Mouse (Mus musculus) midbrain, postnatal 0 days (tissue): ENCODE measurements around the gene C130032M10Rik. TPM values are rescaled to one million over a fixed set of nuclear protein-coding genes. Genes with fewer than 3 reads are reported as not detected.

Source experiments
- ATAC-seq: fragments of 200-750 bp; cut with Nextera tagmentation; 2 replicates; pipeline ENCODE4 v1.8.0; 2017; ENCODE audit warnings: moderate number of reproducible peaks, mild to moderate bottlenecking, moderate TSS enrichment, moderate library complexity; ENCODE audit not compliant: low FRiP score
- DNase-seq: peaks from one replicate; pipeline ENCODE4 v3.0.0-alpha.2; 2015; ENCODE audit warnings: low spot score
- H3K27ac ChIP-seq: fragments of 300-500 bp; sonication (generic); 2 replicates; pipeline ENCODE4 v1.5.1; 2014; ENCODE audit warnings: low read depth, mild to moderate bottlenecking, low read length, mixed read lengths
- H3K27me3 ChIP-seq: fragments of 300-500 bp; sonication (generic); 2 replicates; pipeline ENCODE4 v1.6.1; 2014; ENCODE audit warnings: low read length, control low read depth, mixed read lengths; ENCODE audit not compliant: insufficient read depth
- H3K36me3 ChIP-seq: fragments of 300-500 bp; sonication (generic); 2 replicates; pipeline ENCODE4 v1.6.1; 2014; ENCODE audit warnings: low read length, control low read depth, mixed read lengths; ENCODE audit not compliant: insufficient read depth
- H3K4me1 ChIP-seq: fragments of 300-500 bp; sonication (generic); 2 replicates; pipeline ENCODE4 v1.6.1; 2014; ENCODE audit warnings: mild to moderate bottlenecking, control low read depth, antibody characterized with exemption, low read length, mixed read lengths; ENCODE audit not compliant: insufficient read depth
- H3K4me2 ChIP-seq: fragments of 300-500 bp; sonication (generic); 2 replicates; pipeline ENCODE4 v1.6.1; 2014; ENCODE audit warnings: low read depth, mild to moderate bottlenecking, low read length, mixed read lengths; ENCODE audit not compliant: poor library complexity, severe bottlenecking
- H3K4me3 ChIP-seq: fragments of 300-500 bp; sonication (generic); 2 replicates; pipeline ENCODE4 v1.5.1; 2014; ENCODE audit warnings: low read depth, mild to moderate bottlenecking, low read length, moderate library complexity
- H3K9ac ChIP-seq: fragments of 300-500 bp; sonication (generic); replicated peaks from 2 replicates; pipeline ENCODE4 v1.6.1; 2014; ENCODE audit warnings: mild to moderate bottlenecking, low read length, moderate library complexity, mixed read lengths; ENCODE audit not compliant: poor library complexity, severe bottlenecking
- H3K9me3 ChIP-seq: fragments of 300-500 bp; sonication (generic); 2 replicates; pipeline ENCODE4 v1.6.1; 2016; ENCODE audit warnings: low read length, control low read depth
- CTCF ChIP-seq: IDR thresholded peaks from 2 replicates; pipeline ENCODE4 v1.5.1; 2016; ENCODE audit warnings: antibody characterized with exemption, mild to moderate bottlenecking
- WGBS: fragments of 180-500 bp; shearing (Covaris S2); extraction: QIAGEN DNeasy Blood & Tissue Kit; methylation state at CpG from one replicate; pipeline ENCODE4 v1.1.7; 2014; 5-methylcytosine and 5-hydroxymethylcytosine counted together
- polyA plus RNA-seq: library from polyadenylated mRNA; unstranded; fragments of >200 nt; fragmentation: Nextera tagmentation; extraction: Ambion mirVana; gene quantifications from 2 replicates; pipeline ENCODE4 v1.2.1, GENCODE M21; 2015
- total RNA-seq: library from RNA; depleted of rRNA; stranded (reverse); fragments of >200 nt; gene quantifications from 2 replicates; pipeline ENCODE4 v1.2.3, GENCODE M21; 2014

The C130032M10Rik gene
- total and polyA plus RNA-seq, 2 experiments from 2014 or later, result not detected

DNA sequence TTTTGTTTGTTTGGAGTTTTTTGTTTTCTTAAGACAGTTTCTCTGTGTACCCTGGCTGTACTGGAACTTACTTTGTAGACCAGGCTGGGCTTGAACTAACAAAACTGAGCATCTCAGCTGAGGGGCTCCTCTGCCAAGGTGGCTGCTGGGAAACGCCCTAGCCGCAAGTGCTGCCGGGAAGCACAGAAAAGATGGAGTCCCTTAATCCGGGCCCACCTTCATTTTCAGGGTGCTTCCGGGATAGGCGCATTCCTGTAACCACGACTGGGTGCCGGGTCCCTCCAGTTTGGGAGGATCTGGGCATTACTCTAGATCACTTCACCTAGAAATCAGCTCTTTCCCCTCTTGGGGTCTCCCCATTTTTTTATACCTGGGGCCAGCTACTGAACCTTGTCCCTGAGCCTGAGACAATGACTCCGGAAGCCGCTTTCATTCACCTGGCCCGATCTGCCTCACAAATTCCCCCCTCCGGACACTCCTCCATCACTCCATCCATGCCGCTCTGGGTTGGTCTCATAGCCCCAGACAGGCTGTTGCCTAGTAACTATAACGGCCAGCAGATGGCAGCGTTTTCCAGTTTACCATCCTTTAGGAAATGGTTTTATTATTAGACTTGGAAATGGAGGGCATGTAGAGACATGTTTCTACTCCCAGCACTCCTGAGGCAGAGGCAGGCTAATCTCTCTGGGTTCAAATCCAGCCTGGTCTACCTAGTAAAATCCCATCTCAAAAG is 15.5 kb upstream of the C130032M10Rik start:
- H3K4me3 ChIP-seq, result no peak overlapping the region
- no peaks in the 10 kb centered on the region for H3K27me3 ChIP-seq
- peak; percentile 73 for DNase-seq
- H3K9ac ChIP-seq, result no peak overlapping the region
- no peak for ATAC-seq
- no peaks in the 10 kb centered on the region for H3K4me1 ChIP-seq
- no peaks in the 10 kb centered on the region for H3K9me3 ChIP-seq
- no peaks in the 10 kb centered on the region for H3K36me3 ChIP-seq
- H3K4me2 ChIP-seq, result no peak overlapping the region
- TF ChIP-seq CTCF, result peak; percentile 69
- no peak overlapping the region for H3K27ac ChIP-seq
- 19% methylated on average over 15 of the region's 15 CpGs for WGBS

DNA sequence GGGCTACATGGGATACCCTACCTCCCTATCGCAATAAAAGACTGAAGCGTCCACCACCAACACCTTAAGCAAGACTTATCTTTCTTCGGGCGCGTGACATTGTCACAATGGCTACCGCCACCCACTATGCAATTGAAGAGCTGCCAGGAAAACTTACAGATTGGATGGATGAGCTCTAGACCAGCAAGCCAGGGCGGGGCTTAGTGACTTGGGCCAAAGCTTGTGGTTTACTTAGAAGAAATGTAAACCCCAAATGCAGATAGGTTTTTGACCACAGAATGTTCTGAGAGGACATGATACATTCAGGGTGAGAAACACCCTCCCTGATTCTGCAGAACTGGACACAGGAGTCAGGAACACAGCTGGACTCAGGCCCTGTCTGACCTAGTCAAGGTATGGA is 14.4 kb upstream of the C130032M10Rik start:
- ATAC-seq (no peak), DNase-seq (no peak)
- H3K36me3 ChIP-seq, result no peaks in the 10 kb centered on the region
- no peak for TF ChIP-seq CTCF
- 94% methylated on average over 7 of the region's 7 CpGs for WGBS
- H3K4me3 ChIP-seq, result no peak overlapping the region
- no peaks in the 10 kb centered on the region for H3K9me3 ChIP-seq
- no peak overlapping the region for H3K9ac ChIP-seq
- H3K27ac ChIP-seq, result no peak overlapping the region
- no peaks in the 10 kb centered on the region for H3K27me3 ChIP-seq
- no peaks in the 10 kb centered on the region for H3K4me1 ChIP-seq
- no peak overlapping the region for H3K4me2 ChIP-seq

DNA sequence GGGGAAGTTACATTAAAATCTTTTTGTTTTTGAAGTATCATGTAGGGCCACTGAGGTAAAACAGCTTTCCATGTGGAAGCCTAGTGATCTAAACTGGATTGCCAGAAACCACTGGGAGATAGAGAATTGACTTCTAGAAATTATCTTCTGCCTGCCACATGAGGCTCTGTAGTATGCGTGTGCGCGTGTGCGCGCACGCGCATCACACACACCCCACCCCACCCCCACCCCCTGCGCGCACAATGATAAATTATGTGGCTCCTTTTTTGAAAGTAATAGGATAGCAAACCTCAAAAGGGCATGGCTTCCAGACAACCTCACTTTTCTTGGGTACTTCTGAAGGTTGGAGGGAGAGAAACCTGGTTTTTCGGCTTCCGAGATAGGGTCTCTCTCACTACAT is 13.6 kb upstream of the C130032M10Rik start:
- no peaks in the 10 kb centered on the region for H3K27me3 ChIP-seq
- no peaks in the 10 kb centered on the region for H3K4me1 ChIP-seq
- no peaks in the 10 kb centered on the region for H3K36me3 ChIP-seq
- H3K9me3 ChIP-seq, result no peaks in the 10 kb centered on the region
- DNase-seq (no peak), ATAC-seq (no peak)
- H3K4me3 ChIP-seq, result no peak overlapping the region
- no peak overlapping the region for H3K27ac ChIP-seq
- no peak overlapping the region for H3K4me2 ChIP-seq
- no peak overlapping the region for H3K9ac ChIP-seq
- no peak for TF ChIP-seq CTCF
- WGBS, result 97% methylated on average over 11 of the region's 11 CpGs

DNA sequence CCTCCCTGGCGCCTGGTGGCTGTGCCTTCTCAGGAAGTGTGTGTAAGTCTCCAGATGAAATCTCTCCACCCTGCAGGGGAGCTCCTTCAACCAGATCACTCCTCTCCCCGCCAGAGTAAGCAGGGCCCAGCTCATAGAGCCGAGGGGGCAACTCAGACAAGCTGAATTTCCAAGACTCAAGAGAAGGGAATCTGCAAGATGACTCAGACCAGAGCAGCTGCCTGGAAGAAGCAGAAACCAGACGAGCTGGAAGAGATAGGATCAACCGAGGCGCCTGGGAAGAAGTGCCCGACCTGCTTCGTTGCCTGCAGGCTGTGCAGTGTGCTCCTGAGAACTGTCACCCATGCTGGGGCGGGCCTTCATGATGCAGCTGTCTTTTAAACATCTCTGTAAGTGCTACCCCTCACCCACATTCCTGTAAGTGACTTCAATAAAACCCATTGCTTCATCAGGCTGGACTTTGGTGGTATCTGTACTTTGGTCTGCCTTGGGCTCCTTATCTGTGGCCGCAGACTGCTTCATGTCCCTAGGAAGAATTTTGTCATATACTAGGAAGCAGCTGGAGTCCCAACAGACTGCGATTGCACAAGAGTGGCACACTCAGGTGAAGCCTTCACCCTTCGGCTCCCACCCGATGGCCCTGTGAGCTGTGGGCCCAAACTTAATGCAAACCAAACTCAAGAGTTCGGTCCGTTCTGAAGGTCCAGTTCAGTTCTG is 12.6 kb upstream of the C130032M10Rik start:
- no peak overlapping the region for H3K4me3 ChIP-seq
- no peak for DNase-seq

DNA sequence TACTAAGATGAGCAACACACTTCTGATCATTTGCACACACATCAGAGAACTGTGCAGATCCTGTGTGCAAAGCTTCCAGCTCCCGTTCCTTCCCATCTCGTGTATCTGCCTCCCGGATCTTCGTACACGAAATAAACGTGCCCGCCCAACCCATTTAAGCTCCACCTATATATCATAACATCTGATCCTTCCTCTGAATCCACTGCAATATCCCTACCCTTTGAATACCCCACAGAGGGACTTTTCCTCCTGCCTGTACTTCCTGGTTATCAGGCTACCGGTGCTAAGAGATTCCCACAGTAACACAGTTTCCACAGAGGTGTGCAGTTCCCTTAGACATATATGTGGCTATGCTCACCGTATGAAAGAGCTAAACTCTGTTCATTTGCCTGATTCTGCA is 10.7 kb upstream of the C130032M10Rik start, which contains the start of gene Ccr4:
Gene Ccr4, minus strand, starts transcription at position 101 of the 400 bp plus-strand sequence.
- Histone ChIP-seq H3K27me3 (no peaks in the 10 kb centered on the region), H3K4me3 (no peak within 1 kb of the TSS), H3K9ac (no peak within 1 kb of the TSS), H3K4me2 (no peak within 1 kb of the TSS), H3K4me1 (no peaks in the 10 kb centered on the region), H3K36me3 (no peaks in the 10 kb centered on the region), H3K9me3 (no peaks in the 10 kb centered on the region), H3K27ac (no peak within 1 kb of the TSS)
- 90% methylated on average over 9 of the region's 9 CpGs for WGBS
- TF ChIP-seq CTCF, result no peak
- ATAC-seq (no peak), DNase-seq (no peak)

More for the DNA sequence above, 12.6 kb upstream of the C130032M10Rik start:
- H3K9ac ChIP-seq, result no peak overlapping the region
- ATAC-seq, result no peak
- H3K4me1 ChIP-seq, result no peaks in the 10 kb centered on the region
- H3K4me2 ChIP-seq, result no peak overlapping the region
- H3K9me3 ChIP-seq, result no peaks in the 10 kb centered on the region
- no peak for TF ChIP-seq CTCF
- WGBS, result 70% methylated on average over 15 of the region's 15 CpGs
- no peaks in the 10 kb centered on the region for H3K27me3 ChIP-seq
- H3K36me3 ChIP-seq, result no peaks in the 10 kb centered on the region
- H3K27ac ChIP-seq, result no peak overlapping the region

DNA sequence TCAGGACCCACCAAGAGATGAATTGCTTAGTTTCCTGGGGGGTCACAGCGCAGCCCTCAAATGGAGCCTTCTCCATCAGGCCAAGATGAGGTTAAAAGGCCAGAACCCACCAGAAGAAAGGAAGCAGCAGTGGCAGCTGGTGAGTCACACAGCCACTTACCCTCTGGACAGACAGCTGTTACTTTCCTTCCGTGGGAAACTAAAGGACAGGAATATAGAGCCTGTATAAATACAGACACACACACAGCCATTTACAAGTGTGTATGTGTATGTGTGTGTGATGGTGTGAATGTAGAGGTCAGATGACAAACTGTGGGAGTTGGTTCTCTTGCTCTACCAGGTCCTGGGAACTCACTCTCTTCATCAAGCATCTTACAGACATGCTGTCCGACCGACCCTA is 8.9 kb upstream of the C130032M10Rik start:
- ATAC-seq (no peak), DNase-seq (no peak)
- Histone ChIP-seq H3K27me3 (no peaks in the 10 kb centered on the region), H3K4me3 (no peak overlapping the region), H3K4me1 (no peaks in the 10 kb centered on the region), H3K9ac (no peak overlapping the region), H3K27ac (no peak overlapping the region), H3K36me3 (no peaks in the 10 kb centered on the region), H3K4me2 (no peak overlapping the region), H3K9me3 (no peaks in the 10 kb centered on the region)
- 87% methylated on average over 4 of the region's 4 CpGs for WGBS
- no peak for TF ChIP-seq CTCF
